Mouse (Mus musculus) layer of hippocampus, adult 9-11 months (tissue): ENCODE data around the gene Adrb1.

Experiments used
- DNase-seq: peaks from one replicate; pipeline ENCODE4 v3.0.0; 2022

The Adrb1 gene

GRCm38 (mm10) chr19:56703238-56704097 is 18.5 kb upstream of the Adrb1 start:
- no peak for DNase-seq

GRCm38 (mm10) chr19:56705026-56705675 is 16.8 kb upstream of the Adrb1 start:
- DNase-seq = no peak

- DNase-seq = no peak
Measured at GRCm38 (mm10) chr19:56708794-56709193, 13.2 kb upstream of the Adrb1 start.

GRCm38 (mm10) chr19:56710131-56710905 is 11.7 kb upstream of the Adrb1 start:
- DNase-seq = peak; percentile 75

GRCm38 (mm10) chr19:56713613-56714012 is 8.4 kb upstream of the Adrb1 start:
- no peak for DNase-seq

GRCm38 (mm10) chr19:56714661-56715170 is 7.3 kb upstream of the Adrb1 start:
- DNase-seq = no peak

GRCm38 (mm10) chr19:56718046-56718445 is 4.0 kb upstream of the Adrb1 start:
- DNase-seq = no peak

- DNase-seq = no peak
Measured at GRCm38 (mm10) chr19:56720882-56721281, 1.1 kb upstream of the Adrb1 start.

- DNase-seq = no peak
Measured at GRCm38 (mm10) chr19:56722291-56722707, 300 bp downstream of the Adrb1 start.

- no peak for DNase-seq
Measured at GRCm38 (mm10) chr19:56722711-56723330, 822 bp downstream of the Adrb1 start.

- no peak for DNase-seq
Measured at GRCm38 (mm10) chr19:56723331-56724125, 1.5 kb downstream of the Adrb1 start.

GRCm38 (mm10) chr19:56724126-56724597 is 2.2 kb downstream of the Adrb1 start:
- DNase-seq = no peak

- DNase-seq = no peak
Measured at GRCm38 (mm10) chr19:56727170-56727877, 5.3 kb downstream of the Adrb1 start.

GRCm38 (mm10) chr19:56734033-56734572 is 12.1 kb downstream of the Adrb1 start:
- no peak for DNase-seq

GRCm38 (mm10) chr19:56735747-56736146 is 13.7 kb downstream of the Adrb1 start:
- DNase-seq = no peak

- no peak for DNase-seq
Measured at GRCm38 (mm10) chr19:56736287-56736686, 14.3 kb downstream of the Adrb1 start.

GRCm38 (mm10) chr19:56745061-56745460 is 23.1 kb downstream of the Adrb1 start:
- DNase-seq = no peak

- DNase-seq = no peak
Measured at GRCm38 (mm10) chr19:56745528-56745927, 23.5 kb downstream of the Adrb1 start.

- no peak for DNase-seq
Measured at GRCm38 (mm10) chr19:56746618-56747017, 24.6 kb downstream of the Adrb1 start.

GRCm38 (mm10) chr19:56747878-56748277 is 25.9 kb downstream of the Adrb1 start:
- peak; percentile 71 for DNase-seq

- peak; percentile 28 for DNase-seq
Measured at GRCm38 (mm10) chr19:56749343-56749742, 27.3 kb downstream of the Adrb1 start.
